Mouse (Mus musculus) CH12.LX (cell line): ENCODE results near the gene Sema7a. TPM values are rescaled to one million over a fixed set of nuclear protein-coding genes. Genes with fewer than 3 reads are reported as not detected.
A peak's percentile ranks its signal among the peaks of the same experiment; 100 is the strongest.

Experiments
- DNase-seq: peaks from one replicate; pipeline ENCODE4 v3.0.0-alpha.2; 2013; ENCODE audit errors: extremely low read depth
- H3K27ac ChIP-seq: 2 replicates; pipeline ENCODE4 v1.5.1; 2012; ENCODE audit warnings: low read depth, mild to moderate bottlenecking, control low read depth, moderate library complexity; ENCODE audit not compliant: insufficient read depth
- H3K27me3 ChIP-seq: replicated peaks from 2 replicates; pipeline ENCODE3; 2012; ENCODE audit warnings: inconsistent platforms
- H3K36me3 ChIP-seq, 2 experiments: replicated peaks in 1 of 2; 2 replicates each; pipeline versions ENCODE3 to v1.6.1; 2012; ENCODE audit warnings: inconsistent platforms in 1 of 2, low read length in 1 of 2, mild to moderate bottlenecking in 1 of 2, mixed read lengths in 1 of 2, moderate library complexity in 1 of 2; ENCODE audit not compliant: control insufficient read depth in 1 of 2, insufficient read depth in 1 of 2
- H3K4me1 ChIP-seq, 2 experiments: 2 replicates each; pipeline ENCODE4 v1.6.1; 2012; ENCODE audit warnings: inconsistent platforms in 1 of 2, moderate library complexity in 1 of 2; ENCODE audit not compliant: insufficient read depth in 2 of 2, control insufficient read depth in 1 of 2
- H3K4me2 ChIP-seq: 2 replicates; pipeline ENCODE4 v1.6.1; 2012; ENCODE audit warnings: low read depth, mild to moderate bottlenecking, control low read depth; ENCODE audit not compliant: poor library complexity, insufficient read depth, severe bottlenecking
- H3K4me3 ChIP-seq, 3 experiments: fragments of 150-350 bp in 1 of 3; sonication (generic) in 1 of 3; replicated peaks in 1 of 3; 2 replicates each; pipeline versions ENCODE3 to v1.5.1; 2011 to 2012; ENCODE audit warnings: low read depth in 2 of 3, low read length in 2 of 3, mild to moderate bottlenecking in 2 of 3, moderate library complexity in 2 of 3, control low read depth in 1 of 3, improper control_type of control experiment in 1 of 3, inconsistent platforms in 1 of 3, mixed read lengths in 1 of 3; ENCODE audit not compliant: poor library complexity in 1 of 3
- H3K79me2 ChIP-seq: replicated peaks from 2 replicates; pipeline ENCODE4 v1.6.1; 2012; ENCODE audit warnings: mild to moderate bottlenecking, moderate library complexity; ENCODE audit not compliant: control insufficient read depth, poor library complexity, insufficient read depth, severe bottlenecking; ENCODE audit errors: extremely low read depth
- H3K9ac ChIP-seq: 2 replicates; pipeline ENCODE4 v1.6.1; 2012; ENCODE audit warnings: low read depth, mild to moderate bottlenecking, control low read depth, moderate library complexity; ENCODE audit not compliant: insufficient read depth
- H3K9me3 ChIP-seq: replicated peaks from 2 replicates; pipeline ENCODE3; 2012; ENCODE audit warnings: low read length, inconsistent platforms, mixed read lengths
- BHLHE40 ChIP-seq: IDR thresholded peaks from 2 replicates; pipeline ENCODE4 v1.6.1; 2011; ENCODE audit warnings: mild to moderate bottlenecking, low read depth, low read length, improper control_type of control experiment
- CTCF ChIP-seq, 2 experiments: IDR thresholded peaks in 1 of 2; conservative IDR thresholded peaks in 1 of 2; 2 replicates each; pipeline ENCODE4 v1.5.1; 2011 to 2012; ENCODE audit warnings: low read depth in 2 of 2, low read length in 2 of 2, improper control_type of control experiment in 1 of 2, inconsistent platforms in 1 of 2, mild to moderate bottlenecking in 1 of 2, moderate library complexity in 1 of 2
- ELF1 ChIP-seq: IDR thresholded peaks from 2 replicates; pipeline ENCODE4 v1.6.1; 2014; ENCODE audit warnings: low read depth, mild to moderate bottlenecking, inconsistent platforms, low read length, improper control_type of control experiment
- ETS1 ChIP-seq: conservative IDR thresholded peaks from 2 replicates; pipeline ENCODE4 v1.6.1; 2012; ENCODE audit warnings: low read depth, mild to moderate bottlenecking, inconsistent platforms, low read length, improper control_type of control experiment, moderate library complexity
- GABPA ChIP-seq: IDR thresholded peaks from 2 replicates; pipeline ENCODE4 v1.6.1; 2012; ENCODE audit warnings: low read depth, low read length, improper control_type of control experiment, inconsistent platforms; ENCODE audit not compliant: insufficient replicate concordance
- KAT2A ChIP-seq: IDR thresholded peaks from 2 replicates; pipeline ENCODE4 v1.6.1; 2012; ENCODE audit warnings: low read length, improper control_type of control experiment, inconsistent platforms; ENCODE audit not compliant: insufficient replicate concordance
- MAFK ChIP-seq: IDR thresholded peaks from 2 replicates; pipeline ENCODE4 v1.6.1; 2011; ENCODE audit warnings: low read length, improper control_type of control experiment; ENCODE audit not compliant: insufficient replicate concordance
- MAX ChIP-seq: IDR thresholded peaks from 2 replicates; pipeline ENCODE4 v1.6.1; 2011; ENCODE audit warnings: low read length, improper control_type of control experiment
- MEF2A ChIP-seq: IDR thresholded peaks from 2 replicates; pipeline ENCODE4 v1.6.1; 2014; ENCODE audit warnings: low read depth, mild to moderate bottlenecking, inconsistent platforms, low read length, improper control_type of control experiment, borderline replicate concordance
- MXI1 ChIP-seq: IDR thresholded peaks from 2 replicates; pipeline ENCODE4 v1.6.1; 2011; ENCODE audit warnings: mild to moderate bottlenecking, low read depth, low read length, improper control_type of control experiment
- MYC ChIP-seq: IDR thresholded peaks from 2 replicates; pipeline ENCODE4 v1.6.1; 2011; ENCODE audit warnings: low read depth, mild to moderate bottlenecking, improper control_type of control experiment, low read length
- NELFE ChIP-seq: IDR thresholded peaks from 2 replicates; pipeline ENCODE4 v1.6.1; 2011; ENCODE audit warnings: low read depth, low read length, improper control_type of control experiment
- POLR2A ChIP-seq: IDR thresholded peaks from 2 replicates; pipeline ENCODE4 v1.6.1; 2011; ENCODE audit warnings: low read depth, mild to moderate bottlenecking, improper control_type of control experiment, low read length
- POLR2AphosphoS2 ChIP-seq: IDR thresholded peaks from 2 replicates; pipeline ENCODE4 v1.6.1; 2011; ENCODE audit warnings: low read depth, low read length, improper control_type of control experiment
- RAD21 ChIP-seq: IDR thresholded peaks from 2 replicates; pipeline ENCODE4 v1.6.1; 2011; ENCODE audit warnings: low read depth, mild to moderate bottlenecking, low read length, improper control_type of control experiment, moderate library complexity
- TBP ChIP-seq: conservative IDR thresholded peaks from 2 replicates; pipeline ENCODE4 v1.6.1; 2011; ENCODE audit warnings: low read depth, low read length, improper control_type of control experiment
- TCF12 ChIP-seq: IDR thresholded peaks from 2 replicates; pipeline ENCODE4 v1.6.1; 2014; ENCODE audit warnings: low read depth, mild to moderate bottlenecking, inconsistent platforms, low read length, improper control_type of control experiment
- ZMIZ1 ChIP-seq: IDR thresholded peaks from 2 replicates; pipeline ENCODE4 v1.6.1; 2012; ENCODE audit warnings: low read depth, mild to moderate bottlenecking, inconsistent platforms, low read length, improper control_type of control experiment
- dilution Hi-C: fragments of 300-500 bp; cut with MboI; formaldehyde crosslinking; loops from 2 replicates; pipeline ENCODE4 v1.14.3; 2020; ENCODE audit warnings: low sequenced_read_pairs; ENCODE audit not compliant: extremely low pct_unique_long_range_greater_than_20kb, extremely low pct_ligation_motif_present
- in situ Hi-C: fragments of 300-500 bp; cut with MboI; formaldehyde crosslinking; loops from 3 replicates; pipeline ENCODE4 v1.14.3; 2019; ENCODE audit warnings: low sequenced_read_pairs, low pct_ligation_motif_present, low pct_unique_long_range_greater_than_20kb, mixed read lengths
- polyA plus RNA-seq: library from polyadenylated mRNA; unstranded; fragments of >175 nt; gene quantifications from 2 replicates; pipeline ENCODE4 v1.2.1, GENCODE M21; 2012; ENCODE audit warnings: low read depth; ENCODE audit not compliant: insufficient read length
- total RNA-seq, 2 experiments: library from RNA; depleted of rRNA; stranded (reverse); fragments of 300-350 nt in 1 of 2; fragments of >200 nt in 1 of 2; gene quantifications; 2 replicates each; pipeline ENCODE4 v1.2.3; 2012 to 2014

The Sema7a gene
- total and polyA plus RNA-seq, 3 experiments = 88.6 to 181 (median 89.4) TPM

DNA sequence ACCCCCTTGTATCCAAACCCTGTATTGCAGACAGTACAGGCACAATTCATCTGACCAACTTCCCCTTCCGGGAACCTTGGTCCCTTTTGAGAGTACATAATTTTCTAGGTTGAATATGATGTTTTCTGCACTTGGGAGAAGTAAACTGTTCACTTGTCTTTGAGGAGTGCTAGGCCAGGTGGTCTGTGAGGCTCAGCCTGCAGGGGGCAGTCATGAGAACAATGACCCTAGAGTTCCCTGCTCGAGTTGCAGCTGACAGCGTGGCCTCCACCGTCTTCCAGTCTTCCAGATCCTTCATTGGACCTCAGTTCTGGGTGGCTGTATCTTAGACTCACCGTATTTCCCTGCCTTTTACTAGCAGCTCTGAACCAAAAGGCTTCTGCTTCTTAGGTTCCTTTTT is 4.7 kb downstream of the Sema7a start (continued):
- TF ChIP-seq BHLHE40 = peak; percentile 4; the same call in 1 of the 2 replicates

DNA sequence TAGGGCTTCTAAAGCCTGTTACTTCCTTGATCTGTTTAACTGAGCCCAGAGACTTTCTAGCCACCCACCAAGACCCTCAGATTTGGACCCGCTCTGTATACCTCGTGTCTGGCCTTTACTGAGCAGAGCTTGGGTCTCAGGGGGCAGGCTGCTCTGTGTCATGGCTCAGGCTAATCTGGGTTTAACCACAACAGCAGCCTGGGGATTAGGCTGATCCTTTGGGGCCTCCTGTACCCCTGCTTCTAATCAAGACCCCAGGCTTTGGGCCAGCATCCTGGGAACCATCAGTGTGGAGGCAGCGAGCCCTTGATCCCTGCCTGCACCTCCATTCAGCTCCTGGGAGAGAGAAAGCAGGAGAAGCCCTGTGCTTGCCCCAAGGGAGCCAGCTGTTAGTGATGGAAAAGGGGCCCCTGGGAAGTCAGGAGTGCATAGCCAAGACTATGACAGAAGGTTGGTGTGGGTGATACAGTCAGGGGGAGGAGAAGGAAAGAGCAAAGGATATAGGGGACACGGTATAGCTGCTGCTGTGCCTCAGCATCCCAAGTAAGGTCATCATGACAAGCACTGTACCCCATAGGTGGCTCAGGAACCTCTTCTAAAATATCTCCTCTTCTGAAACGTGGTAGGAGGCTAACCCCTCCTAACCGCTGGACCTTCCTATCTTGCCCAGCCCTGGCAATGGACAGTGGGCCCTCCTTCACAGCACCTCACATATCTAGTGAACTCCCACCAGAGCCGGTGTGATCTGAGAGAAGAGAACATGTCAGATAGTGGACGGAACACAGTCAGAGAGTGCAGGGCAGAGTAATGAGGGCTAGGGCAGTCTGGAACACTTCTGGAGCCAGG is 6.1 kb downstream of the Sema7a start:
- H3K36me3 ChIP-seq = peaks cover 69 to 92% of the 10 kb centered on the region in 2 experiments
- no peaks in the 10 kb centered on the region for H3K9me3 ChIP-seq
- dilution Hi-C loops = no loop called here
- TF ChIP-seq POLR2AphosphoS2 (no peak), POLR2A (peak; percentile 29), MXI1 (0 out of 2 replicates have a peak, but pooled peaks have one; percentile 3), ZMIZ1 (no peak), MAFK (no peak)
- H3K4me2 ChIP-seq = peak overlapping the region; percentile 95
- H3K4me3 ChIP-seq = peak overlapping the region; percentile 35 to 60 (median 52)
- H3K9ac ChIP-seq = peak overlapping the region; percentile 89
- peak overlapping the region; percentile 96 for H3K27ac ChIP-seq
- H3K4me1 ChIP-seq = peaks cover 32 to 65% of the 10 kb centered on the region in 2 experiments
- H3K79me2 ChIP-seq = peaks cover 100% of the 10 kb centered on the region
- DNase-seq = no peak
- in situ Hi-C loops = no loop called here
- no peaks in the 10 kb centered on the region for H3K27me3 ChIP-seq

DNA sequence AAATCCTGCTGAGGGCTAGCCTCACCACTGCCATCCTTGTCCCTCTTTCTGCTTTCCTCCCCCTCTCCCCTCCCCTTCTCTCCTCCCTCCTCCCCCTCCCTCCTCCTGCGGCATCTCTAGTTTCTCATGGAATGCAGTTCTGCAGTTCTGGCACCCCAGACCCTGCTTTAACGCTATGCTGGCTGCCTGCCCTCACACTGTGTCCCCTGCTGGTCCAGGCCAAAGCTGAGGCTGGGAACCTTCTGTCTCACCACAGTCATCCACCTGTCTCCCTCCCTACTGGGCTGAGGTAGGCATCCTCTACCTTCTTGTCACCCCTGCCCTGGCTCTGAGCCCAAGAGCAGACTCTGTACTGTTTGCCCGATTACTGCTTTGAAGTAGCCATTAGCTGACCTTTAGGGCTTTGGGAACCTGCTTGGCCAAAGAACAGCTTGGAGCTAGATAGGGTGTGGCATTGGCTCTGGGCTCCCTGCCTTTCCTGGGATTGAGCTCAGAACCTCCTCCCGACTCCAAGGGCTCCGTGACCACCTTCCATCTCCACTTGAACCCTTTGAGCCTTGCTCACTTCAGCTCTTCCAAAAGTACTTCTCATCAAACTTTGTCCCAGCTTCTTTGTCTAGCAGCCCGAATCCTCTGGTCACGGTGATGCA is 7.6 kb downstream of the Sema7a start:
- Histone ChIP-seq H3K9ac (peak overlapping the region; percentile 89; the same call in 1 of the 2 replicates), H3K36me3 (peaks cover 66 to 92% of the 10 kb centered on the region in 2 experiments), H3K27ac (peak overlapping the region; percentile 96), H3K27me3 (no peaks in the 10 kb centered on the region), H3K79me2 (peaks cover 100% of the 10 kb centered on the region), H3K4me3 (peak overlapping the region; percentile 52 to 64 (median 60)), H3K4me2 (peak overlapping the region; percentile 95), H3K4me1 (peaks cover 35 to 79% of the 10 kb centered on the region in 2 experiments), H3K9me3 (no peaks in the 10 kb centered on the region)
- dilution Hi-C loops (no loop called here), in situ Hi-C loops (no loop called here)
- no peak for DNase-seq
- TF ChIP-seq ELF1 (no peak), POLR2A (peak; percentile 15; the same call in 1 of the 2 replicates)

DNA sequence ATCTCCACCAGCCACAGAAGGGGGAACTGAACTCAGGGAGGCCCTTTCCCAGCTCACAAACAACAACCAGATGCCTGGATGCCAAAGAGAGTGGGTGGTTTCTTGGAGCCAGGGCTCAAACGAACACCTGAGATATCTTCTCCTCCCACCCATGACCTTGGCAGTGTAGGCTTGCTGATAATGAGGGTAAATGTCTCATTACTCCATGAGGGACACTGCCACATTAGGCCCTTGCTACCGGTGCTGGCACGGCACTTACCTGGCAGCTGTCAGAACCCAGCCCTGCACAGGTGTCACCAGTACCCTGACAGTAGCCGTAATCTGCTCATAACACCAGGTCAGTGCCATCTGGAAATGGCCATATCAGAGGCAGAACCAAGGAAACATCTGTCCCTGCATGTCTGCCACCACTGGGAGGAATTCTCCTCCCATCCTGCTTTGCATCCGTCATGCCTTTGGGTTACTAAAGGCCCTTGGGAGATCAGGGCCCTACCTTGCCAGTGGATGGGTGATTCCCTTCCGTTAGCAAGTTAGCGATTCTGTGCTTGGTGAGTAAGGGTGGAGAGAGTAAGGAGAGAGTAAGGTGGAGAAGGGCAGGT is 8.5 kb downstream of the Sema7a start:
- H3K4me2 ChIP-seq = peak overlapping the region; percentile 95
- DNase-seq = no peak
- H3K9me3 ChIP-seq = no peaks in the 10 kb centered on the region
- dilution Hi-C loops (no loop called here), in situ Hi-C loops (no loop called here)
- H3K79me2 ChIP-seq = peaks cover 100% of the 10 kb centered on the region
- no peaks in the 10 kb centered on the region for H3K27me3 ChIP-seq
- peak overlapping the region; percentile 52 to 64 (median 60) for H3K4me3 ChIP-seq
- H3K9ac ChIP-seq = peak overlapping the region; percentile 89; the same call in 1 of the 2 replicates
- peaks cover 69 to 95% of the 10 kb centered on the region in 2 experiments for H3K36me3 ChIP-seq
- peak overlapping the region; percentile 96 for H3K27ac ChIP-seq
- H3K4me1 ChIP-seq = peaks cover 40 to 85% of the 10 kb centered on the region in 2 experiments
- TF ChIP-seq MEF2A (no peak), POLR2A (peak; percentile 33; the same call in 1 of the 2 replicates), KAT2A (0 out of 2 replicates have a peak, but pooled peaks have one; percentile 27), CTCF (conservative IDR thresholded peaks at IDR 0.05 in 1 of 2, IDR thresholded peaks at IDR 0.05 in 1 of 2; ENCODE audit: low read depth in 2 of 2, low read length in 2 of 2) (no peak), TBP (0 out of 2 replicates have a peak, but pooled peaks have one; percentile 55), NELFE (no peak), ETS1 (peak; percentile 48; the same call in 1 of the 2 replicates), MAX (no peak), GABPA (no peak), MAFK (0 out of 2 replicates have a peak, but pooled peaks have one; percentile 21), TCF12 (peak; percentile 45; the same call in 1 of the 2 replicates), MXI1 (peak; percentile 31; the same call in 1 of the 2 replicates), RAD21 (no peak), BHLHE40 (0 out of 2 replicates have a peak, but pooled peaks have one; percentile 7), MYC (peak; percentile 26; the same call in 1 of the 2 replicates)
